8 mouse cellular contexts compared by ENCODE assay signal in the genomic region with DNA sequence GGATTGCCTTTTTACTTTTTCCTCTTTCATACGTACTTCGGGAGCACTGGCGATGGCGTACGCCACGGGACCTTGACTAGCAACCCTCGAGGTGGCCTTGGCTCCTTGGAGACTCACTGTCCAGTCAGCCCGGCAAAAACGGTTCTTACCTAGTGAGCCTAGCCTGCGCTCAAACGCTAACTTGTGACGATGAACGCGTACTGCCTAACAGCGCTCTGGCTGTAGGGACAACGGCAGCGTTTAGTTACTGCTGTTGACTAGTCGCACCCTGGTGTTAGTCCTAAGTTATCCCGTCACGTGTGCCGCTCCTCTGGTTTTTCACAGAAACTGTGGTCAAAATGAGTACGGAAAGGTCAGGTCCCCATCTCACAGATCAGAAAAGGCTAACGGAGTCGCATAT. TPM values are rescaled to one million over a fixed set of nuclear protein-coding genes. Genes with fewer than 3 reads are reported as not detected.
A peak's percentile ranks its signal among the peaks of the same experiment; 100 is the strongest.
DNase-seq lines count a peak whose midpoint lies in the region; ATAC-seq and TF ChIP-seq lines count a peak whose summit lies in the region.

No protein-coding gene starts in this region.

- H3K27ac ChIP-seq in heart, adult 2 months = peak overlapping the region; percentile 81
- no peak overlapping the region for H3K27ac ChIP-seq in thymus, adult 2 months (ENCODE audit: control insufficient read depth, insufficient read depth, low read length)
- peak overlapping the region; percentile 92 for H3K27ac ChIP-seq in limb, embryonic 13.5 days
- H3K27ac ChIP-seq in neural tube, embryonic 12.5 days = peak overlapping the region; percentile 79; the same call in 1 of the 2 replicates

- H3K9me3 ChIP-seq in limb, embryonic 13.5 days = no peaks in the 10 kb centered on the region
- no peaks in the 10 kb centered on the region for H3K9me3 ChIP-seq in neural tube, embryonic 12.5 days

- TF ChIP-seq EP300 in heart, adult 2 months (IDR thresholded peaks at IDR 0.05; ENCODE audit: insufficient read depth, low read depth, low read length) = no peak

- H3K4me1 ChIP-seq in heart, adult 2 months (ENCODE audit: control insufficient read depth, insufficient read depth, low read length) = no peaks in the 10 kb centered on the region; the same call in 1 of the 2 replicates
- peaks cover 4% of the 10 kb centered on the region for H3K4me1 ChIP-seq in thymus, adult 2 months (replicated peaks; ENCODE audit: control insufficient read depth, insufficient read depth, low read length)
- peaks cover 17% of the 10 kb centered on the region for H3K4me1 ChIP-seq in limb, embryonic 13.5 days
- peaks cover 13% of the 10 kb centered on the region for H3K4me1 ChIP-seq in neural tube, embryonic 12.5 days

- H3K79me2 ChIP-seq in heart, adult 2 months (replicated peaks; ENCODE audit: control insufficient read depth, insufficient read depth, low read length) = no peaks in the 10 kb centered on the region; the same call in 1 of the 2 replicates

- H3K27me3 ChIP-seq in heart, adult 2 months (ENCODE audit: control insufficient read depth, insufficient read depth, low read length) = no peaks in the 10 kb centered on the region
- H3K27me3 ChIP-seq in thymus, adult 2 months (ENCODE audit: control insufficient read depth, insufficient read depth, low read length) = no peaks in the 10 kb centered on the region
- no peaks in the 10 kb centered on the region for H3K27me3 ChIP-seq in limb, embryonic 13.5 days
- H3K27me3 ChIP-seq in neural tube, embryonic 12.5 days (replicated peaks) = no peaks in the 10 kb centered on the region

- WGBS in heart, adult 2 months = under 1% methylated on average over 24 of the region's 24 CpGs
- WGBS in thymus, adult 2 months = under 1% methylated on average over 24 of the region's 24 CpGs
- WGBS in limb, embryonic 13.5 days = under 1% methylated on average over 24 of the region's 24 CpGs
- WGBS in neural tube, embryonic 12.5 days = under 1% methylated on average over 24 of the region's 24 CpGs

- ATAC-seq in erythroblast, adult 5-6 weeks (replicated peaks; ENCODE audit: low FRiP score, poor library complexity, severe bottlenecking) = peak; percentile 28; the same call in 1 of the 2 replicates
- no peak for ATAC-seq in limb, embryonic 13.5 days (ENCODE audit: low FRiP score, low read depth)
- no peak for ATAC-seq in neural tube, embryonic 12.5 days (ENCODE audit: low FRiP score, low read depth)

- no peak for DNase-seq in heart, adult 2 months
- DNase-seq in heart, postnatal 14 days = no peak
- DNase-seq in thymus, adult 2 months = no peak
- no peak for DNase-seq in thymus, postnatal 25 days
- no peak for DNase-seq in thymus, postnatal 4 days

- TF ChIP-seq CTCF in heart, adult 2 months (IDR thresholded peaks at IDR 0.05) = no peak
- TF ChIP-seq CTCF in thymus, adult 2 months (IDR thresholded peaks at IDR 0.05; ENCODE audit: borderline replicate concordance, control insufficient read depth, extremely low read depth, insufficient read depth, low read length, poor library complexity) = no peak

- intact Hi-C loops in heart, adult 2 months (cut with DNase I) = no loop called here
- intact Hi-C loops in heart, postnatal 14 days (cut with DNase I) = no loop called here

- peak overlapping the region; percentile 96 for H3K4me3 ChIP-seq in heart, adult 2 months
- H3K4me3 ChIP-seq in thymus, adult 2 months (ENCODE audit: control insufficient read depth, insufficient read depth, low read length) = peak overlapping the region; percentile 73
- peak overlapping the region; percentile 92 for H3K4me3 ChIP-seq in limb, embryonic 13.5 days
- peak overlapping the region; percentile 97 for H3K4me3 ChIP-seq in neural tube, embryonic 12.5 days

- peak overlapping the region; percentile 67 for H3K9ac ChIP-seq in heart, adult 2 months (ENCODE audit: low read depth, low read length)
- peak overlapping the region; percentile 86 for H3K9ac ChIP-seq in limb, embryonic 13.5 days
- peak overlapping the region; percentile 87 for H3K9ac ChIP-seq in neural tube, embryonic 12.5 days

- peak overlapping the region; percentile 88 for H3K4me2 ChIP-seq in limb, embryonic 13.5 days (replicated peaks)
- H3K4me2 ChIP-seq in neural tube, embryonic 12.5 days (replicated peaks) = peak overlapping the region; percentile 92

- no peaks in the 10 kb centered on the region for H3K36me3 ChIP-seq in heart, adult 2 months (ENCODE audit: control insufficient read depth, insufficient read depth, low read length)
- H3K36me3 ChIP-seq in thymus, adult 2 months (ENCODE audit: control insufficient read depth, insufficient read depth, low read length) = no peaks in the 10 kb centered on the region
- H3K36me3 ChIP-seq in limb, embryonic 13.5 days = 0 out of 2 replicates have a peak, but pooled peaks cover 5% of the 10 kb centered on the region
- 0 out of 2 replicates have a peak, but pooled peaks cover 6% of the 10 kb centered on the region for H3K36me3 ChIP-seq in neural tube, embryonic 12.5 days

- no peak for TF ChIP-seq POLR2A in heart, adult 2 months (IDR thresholded peaks at IDR 0.05; ENCODE audit: insufficient read depth, low read depth, low read length)
- TF ChIP-seq POLR2A in thymus, adult 2 months (IDR thresholded peaks at IDR 0.05; ENCODE audit: control insufficient read depth, extremely low read depth, insufficient read depth, low read length, poor library complexity) = no peak

RNA-seq across cellular contexts. Expression of gene Nudt6, which starts 0.6 kb away (rescaled TPM):
- total RNA-seq in heart, adult 2 months (2021) = 10 to 100 TPM; 26.6 to 32.1 TPM
- 34.5 and 37.3 TPM in 2 replicates for polyA plus RNA-seq in heart, adult 2 months (2012; rRNA removed)
- 10 to 100 TPM; 27.2 to 30.8 TPM for total RNA-seq in heart, postnatal 14 days (2021)
- 16.8 and 18.7 TPM in 2 replicates for polyA plus RNA-seq in thymus, adult 2 months (2012; rRNA removed)
- total RNA-seq in erythroblast, adult 5-6 weeks (2015; ENCODE audit: low replicate concordance) = 1.3 TPM in 1 of 2 replicates, not detected in the other
- total RNA-seq in erythroblast, adult 5-6 weeks (2017; ENCODE audit: low replicate concordance) = 1.5 and 7.5 TPM in 2 replicates
- polyA plus RNA-seq in limb, embryonic 13.5 days (2015; fragmentation: Nextera tagmentation; extraction: Ambion mirVana) = 4.5 and 5.2 TPM in 2 replicates
- polyA plus RNA-seq in neural tube, embryonic 12.5 days (2016; fragmentation: Nextera tagmentation; extraction: Ambion mirVana) = 3.7 and 5.1 TPM in 2 replicates

RNA-seq across cellular contexts. Expression of gene Spata5, which starts 0.9 kb away (rescaled TPM):
- total RNA-seq in heart, adult 2 months (2021) = 10 to 100 TPM; 12.4 to 13.9 TPM
- 2.1 and 4.6 TPM in 2 replicates for polyA plus RNA-seq in heart, adult 2 months (2012; rRNA removed)
- total RNA-seq in heart, postnatal 14 days (2021) = 10 to 100 TPM; 15.6 to 18.3 TPM
- polyA plus RNA-seq in thymus, adult 2 months (2012; rRNA removed) = 2.0 and 3.2 TPM in 2 replicates
- total RNA-seq in erythroblast, adult 5-6 weeks (2015; ENCODE audit: low replicate concordance) = 1.0 and 2.5 TPM in 2 replicates
- total RNA-seq in erythroblast, adult 5-6 weeks (2017; ENCODE audit: low replicate concordance) = 22.2 and 23.6 TPM in 2 replicates
- polyA plus RNA-seq in limb, embryonic 13.5 days (2015; fragmentation: Nextera tagmentation; extraction: Ambion mirVana) = 40.3 and 44.6 TPM in 2 replicates
- polyA plus RNA-seq in neural tube, embryonic 12.5 days (2016; fragmentation: Nextera tagmentation; extraction: Ambion mirVana) = 39.8 and 40.7 TPM in 2 replicates
